Mouse (Mus musculus): ENCODE data around the gene Nsd1. TPM values are rescaled to one million over a fixed set of nuclear protein-coding genes. Genes with fewer than 3 reads are reported as not detected.
A peak's percentile ranks its signal among the peaks of the same experiment; 100 is the strongest.

Gene Nsd1
- polyA plus RNA-seq, 1 experiment: 17.6 TPM

DNA sequence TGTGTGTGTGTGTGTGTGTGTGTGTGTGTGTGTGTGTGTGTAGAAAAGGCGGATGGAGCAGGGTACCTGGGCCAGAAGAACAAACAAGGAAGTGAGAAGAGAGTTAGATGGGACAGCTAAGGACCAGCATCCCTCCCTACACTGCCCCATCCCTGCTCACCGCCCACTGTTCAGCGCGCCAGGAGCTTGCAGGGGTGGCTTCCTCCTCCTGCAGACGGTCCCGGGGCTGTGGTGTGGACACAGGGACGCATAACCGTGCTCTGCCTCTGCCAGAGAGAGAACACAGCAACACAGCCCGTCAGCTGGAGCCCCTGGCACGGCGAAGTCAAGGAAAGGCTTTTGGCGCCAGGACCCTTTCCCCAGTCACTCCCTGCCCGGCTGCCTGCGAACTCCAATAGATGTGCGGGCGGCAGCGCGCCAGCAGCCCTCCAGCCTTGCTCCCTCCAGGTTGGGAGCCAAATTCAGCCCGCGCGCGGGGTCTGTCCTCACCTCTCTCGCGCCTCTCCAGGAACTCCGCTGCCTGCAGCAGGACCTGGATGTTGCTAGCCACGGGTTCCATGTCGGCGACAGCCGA, 119.6 kb downstream of the Nsd1 start:
- DNase-seq: no peak
- no peak overlapping the region for H3K27ac ChIP-seq (ENCODE audit: insufficient read depth, low read depth, low read length)
- H3K4me3 ChIP-seq (ENCODE audit: insufficient read depth, low read depth, low read length): peak overlapping the region; percentile 46; the same call in 1 of the 2 replicates
- H3K4me1 ChIP-seq (ENCODE audit: control insufficient read depth, insufficient read depth, low read length): peaks cover 8% of the 10 kb centered on the region; the same call in 1 of the 2 replicates
- WGBS: 1% methylated on average over 29 of the region's 29 CpGs
- TF ChIP-seq CTCF (conservative IDR thresholded peaks at IDR 0.05; ENCODE audit: insufficient read depth, insufficient read length, low read depth, low read length) (no peak), POLR2A (IDR thresholded peaks at IDR 0.05; ENCODE audit: low read depth, low read length) (no peak)
- no peaks in the 10 kb centered on the region for H3K27me3 ChIP-seq (replicated peaks; ENCODE audit: control insufficient read depth, insufficient read depth, low read length)
- H3K36me3 ChIP-seq (ENCODE audit: control insufficient read depth, insufficient read depth, low read length): no peaks in the 10 kb centered on the region; the same call in 1 of the 2 replicates

DNA sequence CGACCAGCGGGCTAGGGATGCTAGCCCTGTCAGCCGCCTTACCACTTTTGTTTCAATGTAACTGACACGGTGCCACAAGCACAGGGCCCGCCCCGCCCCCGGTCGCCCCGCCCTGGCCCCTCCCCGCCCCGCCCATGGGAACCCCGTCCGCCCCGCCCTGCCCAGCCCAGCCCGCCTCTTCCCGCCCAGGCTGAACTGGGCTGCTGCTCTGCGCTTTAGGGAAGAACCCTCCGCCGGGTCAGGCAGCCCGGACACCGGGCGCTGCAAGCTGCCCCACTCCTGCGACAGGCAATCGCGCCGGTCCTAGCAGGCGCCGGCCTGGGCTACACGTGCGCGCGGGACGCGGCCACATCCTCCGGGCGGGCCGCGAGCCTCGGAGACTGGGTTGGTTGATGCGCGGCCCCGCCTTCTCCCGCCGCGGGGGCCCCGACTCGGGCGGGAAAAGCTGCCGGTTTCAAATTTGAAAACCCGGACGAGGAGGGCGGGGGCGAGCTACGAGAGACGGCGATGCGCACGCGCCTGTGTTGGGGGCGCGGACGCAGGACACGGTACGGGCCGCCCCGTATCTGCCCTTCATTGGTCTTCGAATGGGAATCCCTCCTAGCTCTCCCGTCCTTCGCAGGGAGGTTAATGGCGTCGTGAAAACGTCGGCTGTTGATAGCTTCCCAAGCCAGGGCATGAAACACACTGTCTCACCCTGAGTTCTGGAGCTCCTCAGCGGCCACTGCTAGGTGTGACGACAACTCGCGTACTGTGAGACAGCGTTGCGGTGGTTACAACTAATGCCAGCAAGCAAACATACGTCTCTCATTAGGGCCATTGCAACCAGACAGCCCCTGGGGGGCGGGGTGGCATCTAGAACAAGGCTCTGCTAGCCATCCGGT, 120.3 kb downstream of the Nsd1 start, which contains the start of gene Mxd3:
TSS of gene Mxd3 (minus strand) at position 141 of the 884 bp plus-strand sequence.
- peak; percentile 88 for DNase-seq
- Histone ChIP-seq H3K4me3 (ENCODE audit: insufficient read depth, low read depth, low read length) (peak within 1 kb of the TSS; percentile 57), H3K27me3 (replicated peaks; ENCODE audit: control insufficient read depth, insufficient read depth, low read length) (no peaks in the 10 kb centered on the region), H3K27ac (ENCODE audit: insufficient read depth, low read depth, low read length) (no peak within 1 kb of the TSS), H3K36me3 (ENCODE audit: control insufficient read depth, insufficient read depth, low read length) (no peaks in the 10 kb centered on the region), H3K4me1 (ENCODE audit: control insufficient read depth, insufficient read depth, low read length) (peaks cover 8% of the 10 kb centered on the region; the same call in 1 of the 2 replicates)
- TF ChIP-seq CTCF (conservative IDR thresholded peaks at IDR 0.05; ENCODE audit: insufficient read depth, insufficient read length, low read depth, low read length) (no peak), POLR2A (IDR thresholded peaks at IDR 0.05; ENCODE audit: low read depth, low read length) (no peak)
- under 1% methylated on average over 81 of the region's 82 CpGs for WGBS

DNA sequence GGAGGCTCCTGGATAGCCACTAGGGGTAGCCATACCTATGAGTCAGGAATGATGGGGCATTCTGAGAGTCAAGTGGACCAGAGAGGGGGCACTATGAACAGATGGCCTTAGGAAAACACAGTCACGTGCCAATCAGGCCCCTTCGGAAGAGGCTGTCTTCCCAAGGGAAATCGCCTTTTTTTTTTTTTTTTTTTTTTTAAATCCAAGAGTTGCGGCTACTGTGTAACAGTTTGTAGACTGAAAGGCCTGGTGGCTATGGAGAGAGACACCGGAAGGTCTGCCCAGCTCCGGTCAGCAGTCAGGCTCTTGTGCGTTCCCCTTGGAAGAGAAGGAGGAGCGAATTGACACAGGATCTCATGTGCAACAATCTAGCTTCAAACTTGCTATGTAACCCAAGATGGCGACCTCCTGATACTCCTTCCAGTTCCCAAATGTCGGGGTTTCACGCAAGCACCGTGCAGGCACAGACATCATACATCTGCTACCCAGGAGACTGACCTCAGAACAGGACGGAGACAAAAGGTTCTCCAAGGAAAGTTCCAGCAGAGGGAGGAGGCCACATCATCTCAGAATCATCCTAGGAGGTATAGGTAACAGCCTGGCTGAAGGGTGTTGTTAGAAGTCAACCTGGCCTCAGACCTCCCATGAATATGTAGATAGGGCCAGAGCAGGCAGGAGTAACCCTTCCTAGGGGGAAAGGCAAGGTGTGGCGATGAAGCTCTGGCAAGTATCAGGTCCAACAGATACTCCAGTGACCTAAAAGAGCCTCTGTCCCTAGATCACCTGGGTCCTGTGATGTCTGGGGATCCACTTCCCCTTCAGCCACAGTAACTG, 121.2 kb downstream of the Nsd1 start:
- Histone ChIP-seq H3K4me1 (ENCODE audit: control insufficient read depth, insufficient read depth, low read length) (peaks cover 8% of the 10 kb centered on the region; the same call in 1 of the 2 replicates), H3K27ac (ENCODE audit: insufficient read depth, low read depth, low read length) (no peak overlapping the region), H3K27me3 (replicated peaks; ENCODE audit: control insufficient read depth, insufficient read depth, low read length) (no peaks in the 10 kb centered on the region), H3K4me3 (ENCODE audit: insufficient read depth, low read depth, low read length) (no peak overlapping the region), H3K36me3 (ENCODE audit: control insufficient read depth, insufficient read depth, low read length) (no peaks in the 10 kb centered on the region)
- DNase-seq: no peak
- TF ChIP-seq POLR2A (IDR thresholded peaks at IDR 0.05; ENCODE audit: low read depth, low read length): no peak
- TF ChIP-seq CTCF (conservative IDR thresholded peaks at IDR 0.05; ENCODE audit: insufficient read depth, insufficient read length, low read depth, low read length): no peak
- WGBS: 41% methylated on average over 14 of the region's 14 CpGs

DNA sequence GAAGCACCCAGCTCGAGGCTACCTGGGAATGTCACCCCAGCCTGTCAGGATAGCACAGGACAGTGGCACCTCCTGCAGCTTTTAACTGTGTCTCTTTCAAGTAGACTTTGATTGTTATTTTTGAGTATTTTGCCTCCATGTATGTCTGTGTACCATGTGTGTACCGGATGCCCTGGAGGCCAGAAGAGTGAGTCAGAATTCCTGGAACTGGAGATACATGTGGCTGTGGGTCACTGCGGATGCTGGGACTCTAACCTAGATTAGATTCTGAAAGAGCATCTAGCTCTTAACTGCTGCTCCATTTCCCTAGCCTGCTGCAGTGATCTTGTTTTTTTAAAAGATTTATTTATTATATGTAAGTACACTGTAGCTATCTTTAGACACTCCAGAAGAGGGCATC, 122.7 kb downstream of the Nsd1 start:
- WGBS: 89% methylated on average over 3 of the region's 3 CpGs
- H3K27me3 ChIP-seq (replicated peaks; ENCODE audit: control insufficient read depth, insufficient read depth, low read length): no peaks in the 10 kb centered on the region
- no peaks in the 10 kb centered on the region for H3K36me3 ChIP-seq (ENCODE audit: control insufficient read depth, insufficient read depth, low read length)
- H3K4me3 ChIP-seq (ENCODE audit: insufficient read depth, low read depth, low read length): no peak overlapping the region
- TF ChIP-seq CTCF (conservative IDR thresholded peaks at IDR 0.05; ENCODE audit: insufficient read depth, insufficient read length, low read depth, low read length) (no peak), POLR2A (IDR thresholded peaks at IDR 0.05; ENCODE audit: low read depth, low read length) (no peak)
- H3K27ac ChIP-seq (ENCODE audit: insufficient read depth, low read depth, low read length): no peak overlapping the region
- H3K4me1 ChIP-seq (ENCODE audit: control insufficient read depth, insufficient read depth, low read length): peaks cover 9% of the 10 kb centered on the region; the same call in 1 of the 2 replicates
- DNase-seq: no peak

DNA sequence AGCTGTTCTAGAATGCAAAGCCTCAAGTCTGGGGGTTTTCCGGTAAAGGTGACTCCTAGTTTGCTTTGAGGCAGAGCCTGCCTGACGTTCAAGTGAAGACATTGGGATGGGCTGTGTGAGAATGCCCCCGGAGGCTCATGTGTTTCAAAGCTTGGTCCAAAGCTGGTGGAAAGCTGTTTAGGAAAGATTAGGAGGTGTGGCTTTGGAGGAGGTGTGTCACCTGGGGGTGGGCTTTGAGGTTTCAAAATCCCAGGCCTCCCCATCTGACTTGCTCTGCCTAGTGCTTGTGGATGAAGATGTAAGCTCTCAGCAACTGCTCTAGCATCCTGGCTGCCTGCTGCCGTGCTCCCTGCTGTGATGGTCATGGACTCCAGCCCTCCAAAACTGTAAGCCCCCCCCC, 126.1 kb downstream of the Nsd1 start:
- Histone ChIP-seq H3K4me3 (ENCODE audit: insufficient read depth, low read depth, low read length) (no peak overlapping the region), H3K27ac (ENCODE audit: insufficient read depth, low read depth, low read length) (no peak overlapping the region), H3K4me1 (ENCODE audit: control insufficient read depth, insufficient read depth, low read length) (peaks cover 5% of the 10 kb centered on the region; the same call in 1 of the 2 replicates), H3K36me3 (ENCODE audit: control insufficient read depth, insufficient read depth, low read length) (no peaks in the 10 kb centered on the region), H3K27me3 (replicated peaks; ENCODE audit: control insufficient read depth, insufficient read depth, low read length) (no peaks in the 10 kb centered on the region)
- WGBS: 87% methylated on average over 4 of the region's 4 CpGs
- TF ChIP-seq POLR2A (IDR thresholded peaks at IDR 0.05; ENCODE audit: low read depth, low read length) (no peak), CTCF (conservative IDR thresholded peaks at IDR 0.05; ENCODE audit: insufficient read depth, insufficient read length, low read depth, low read length) (no peak)
- no peak for DNase-seq

DNA sequence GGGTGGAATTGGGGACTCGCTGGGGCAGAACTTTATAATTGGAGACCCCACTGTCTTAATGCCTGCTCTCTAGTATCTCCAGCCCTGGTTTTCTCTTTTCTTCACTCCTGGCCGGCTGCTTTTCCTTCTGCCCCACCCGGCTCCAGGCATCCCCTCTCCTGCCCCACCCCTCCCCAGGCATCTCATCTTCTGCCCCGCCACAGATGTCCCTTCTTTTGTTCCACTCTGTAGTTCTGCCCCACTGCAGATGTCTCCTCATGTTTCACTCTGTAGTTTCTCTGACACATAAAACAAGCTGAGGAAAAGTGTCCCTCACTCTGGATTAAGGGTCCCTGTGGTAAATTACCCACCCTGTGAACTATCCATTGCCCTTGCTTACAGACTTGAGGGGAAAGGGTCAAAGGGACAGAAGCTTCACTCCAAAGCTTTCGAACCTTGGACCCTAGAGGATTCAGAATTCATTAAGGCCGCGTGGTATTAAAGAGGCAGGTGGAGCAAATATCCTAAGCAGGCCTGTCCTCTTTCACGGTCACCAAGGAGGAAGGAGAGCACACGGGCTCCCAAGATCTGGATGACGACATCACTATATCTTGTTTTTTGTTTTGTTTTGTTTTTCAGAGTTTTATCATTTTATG, 127.9 kb downstream of the Nsd1 start:
- H3K4me1 ChIP-seq (ENCODE audit: control insufficient read depth, insufficient read depth, low read length): peaks cover 5% of the 10 kb centered on the region; the same call in 1 of the 2 replicates
- no peak overlapping the region for H3K27ac ChIP-seq (ENCODE audit: insufficient read depth, low read depth, low read length)
- peak; percentile 72 for DNase-seq
- 44% methylated on average over 10 of the region's 10 CpGs for WGBS
- no peaks in the 10 kb centered on the region for H3K36me3 ChIP-seq (ENCODE audit: control insufficient read depth, insufficient read depth, low read length)
- H3K27me3 ChIP-seq (replicated peaks; ENCODE audit: control insufficient read depth, insufficient read depth, low read length): no peaks in the 10 kb centered on the region
- H3K4me3 ChIP-seq (ENCODE audit: insufficient read depth, low read depth, low read length): no peak overlapping the region
- TF ChIP-seq CTCF (conservative IDR thresholded peaks at IDR 0.05; ENCODE audit: insufficient read depth, insufficient read length, low read depth, low read length) (no peak), POLR2A (IDR thresholded peaks at IDR 0.05; ENCODE audit: low read depth, low read length) (no peak)
